Mouse (Mus musculus): ENCODE measurements at regions not wholly inside any gene's neighbourhood (a gene's known extent, or its start where the extent isn't known, plus 50 kb on each side); places are given as distances from the start of the nearest gene placed in this dataset.
"Not testable (repeated sequence)": the region's sequence is repeated elsewhere in the genome, so short reads cannot be mapped to it uniquely, and the experiment has no call there.

- Histone ChIP-seq H3K4me2 (ENCODE audit: low read depth, low read length) (no peak overlapping the region), H3K27me3 (ENCODE audit: control insufficient read depth, insufficient read depth, low read length) (no peaks in the 10 kb centered on the region), H3K36me3 (ENCODE audit: control insufficient read depth, insufficient read depth) (no peaks in the 10 kb centered on the region), H3K4me3 (ENCODE audit: low read length) (no peak overlapping the region), H3K9ac (ENCODE audit: low read length) (no peak overlapping the region), H3K27ac (ENCODE audit: low read length) (no peak overlapping the region), H3K4me1 (ENCODE audit: control insufficient read depth, insufficient read depth, low read length) (no peaks in the 10 kb centered on the region), H3K9me3 (replicated peaks; ENCODE audit: control insufficient read depth, low read length) (no peaks in the 10 kb centered on the region)
- 12% methylated on average over 4 of the region's 4 CpGs for WGBS
- ATAC-seq (replicated peaks; ENCODE audit: extremely low read depth, insufficient read depth, low FRiP score): no peak
These were observed 100.2 kb upstream of the Top1 start for GRCm38 (mm10) chr2:160545527-160545926.

DNA sequence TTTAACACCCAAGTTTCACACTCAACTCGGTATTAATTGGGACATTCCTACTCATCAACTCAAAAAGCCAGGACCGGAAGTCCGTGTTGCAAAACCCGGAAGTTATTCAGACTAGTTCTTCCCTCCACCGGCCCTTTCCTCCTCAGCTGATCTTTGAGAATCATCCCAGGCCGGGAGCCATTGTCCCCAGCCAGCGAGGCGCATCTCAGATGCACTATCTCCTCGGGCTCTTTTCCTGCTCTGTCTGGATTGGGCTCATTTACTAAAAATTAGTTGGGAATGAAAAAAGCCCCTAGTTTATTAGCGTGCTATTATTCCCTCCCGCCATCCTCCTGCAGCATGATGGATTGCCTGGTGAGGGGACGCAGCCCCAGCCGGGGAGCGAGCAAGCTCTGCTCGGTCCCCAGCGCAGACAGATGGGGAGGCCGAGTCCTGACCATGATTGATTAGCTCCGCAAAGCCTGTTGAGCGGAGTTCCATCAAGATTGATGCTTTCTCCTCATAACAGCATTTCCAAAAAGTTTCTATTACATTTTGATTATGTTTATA, 93.5 kb upstream of the Top1 start:
- ATAC-seq (replicated peaks; ENCODE audit: extremely low read depth, insufficient read depth, low FRiP score): no peak
- H3K4me2 ChIP-seq (ENCODE audit: low read depth, low read length): no peak overlapping the region
- WGBS: 71% methylated on average over 19 of the region's 19 CpGs

DNA sequence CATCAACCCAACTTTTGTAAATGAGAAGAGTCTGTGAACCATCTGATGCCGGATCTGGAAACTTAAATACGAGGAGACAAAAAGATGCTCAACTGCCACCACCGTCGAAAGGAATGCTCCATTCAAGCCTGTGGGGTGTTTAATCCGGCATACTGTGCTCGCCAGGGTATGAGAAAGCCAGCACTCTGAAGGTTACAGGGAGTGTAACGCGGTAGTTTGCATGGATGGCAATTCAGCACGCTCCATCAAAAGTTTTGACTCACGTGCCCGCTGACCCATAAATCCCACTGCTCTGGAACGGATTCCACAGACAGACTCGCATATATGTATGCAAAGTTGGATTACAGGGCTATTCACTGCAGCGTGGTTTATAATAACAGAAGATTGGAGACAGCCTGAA, 84.0 kb upstream of the Top1 start:
- no peak for ATAC-seq (replicated peaks; ENCODE audit: extremely low read depth, insufficient read depth, low FRiP score)
- 81% methylated on average over 14 of the region's 14 CpGs for WGBS
- no peak overlapping the region for H3K9ac ChIP-seq (ENCODE audit: low read length)

More for the DNA sequence above, 93.5 kb upstream of the Top1 start:
- Histone ChIP-seq H3K27me3 (ENCODE audit: control insufficient read depth, insufficient read depth, low read length) (no peaks in the 10 kb centered on the region), H3K36me3 (ENCODE audit: control insufficient read depth, insufficient read depth) (no peaks in the 10 kb centered on the region), H3K9ac (ENCODE audit: low read length) (no peak overlapping the region), H3K4me1 (ENCODE audit: control insufficient read depth, insufficient read depth, low read length) (no peaks in the 10 kb centered on the region), H3K4me3 (ENCODE audit: low read length) (no peak overlapping the region), H3K27ac (ENCODE audit: low read length) (no peak overlapping the region), H3K9me3 (replicated peaks; ENCODE audit: control insufficient read depth, low read length) (no peaks in the 10 kb centered on the region)

GRCm38 (mm10) chr2:160567813-160568212, 77.9 kb upstream of the Top1 start:
- no peak for ATAC-seq (replicated peaks; ENCODE audit: extremely low read depth, insufficient read depth, low FRiP score)
- H3K4me3 ChIP-seq (ENCODE audit: low read length): no peak overlapping the region
- H3K4me2 ChIP-seq (ENCODE audit: low read depth, low read length): no peak overlapping the region
- no peaks in the 10 kb centered on the region for H3K36me3 ChIP-seq (ENCODE audit: control insufficient read depth, insufficient read depth)
- no peak overlapping the region for H3K9ac ChIP-seq (ENCODE audit: low read length)
- 92% methylated on average over 4 of the region's 4 CpGs for WGBS
- no peaks in the 10 kb centered on the region for H3K9me3 ChIP-seq (replicated peaks; ENCODE audit: control insufficient read depth, low read length)
- no peak overlapping the region for H3K27ac ChIP-seq (ENCODE audit: low read length)
- H3K4me1 ChIP-seq (ENCODE audit: control insufficient read depth, insufficient read depth, low read length): no peaks in the 10 kb centered on the region
- H3K27me3 ChIP-seq (ENCODE audit: control insufficient read depth, insufficient read depth, low read length): no peaks in the 10 kb centered on the region

More for the DNA sequence above, 84.0 kb upstream of the Top1 start:
- H3K27ac ChIP-seq (ENCODE audit: low read length): no peak overlapping the region
- H3K27me3 ChIP-seq (ENCODE audit: control insufficient read depth, insufficient read depth, low read length): no peaks in the 10 kb centered on the region
- no peak overlapping the region for H3K4me3 ChIP-seq (ENCODE audit: low read length)
- H3K9me3 ChIP-seq (replicated peaks; ENCODE audit: control insufficient read depth, low read length): no peaks in the 10 kb centered on the region
- H3K36me3 ChIP-seq (ENCODE audit: control insufficient read depth, insufficient read depth): no peaks in the 10 kb centered on the region
- H3K4me1 ChIP-seq (ENCODE audit: control insufficient read depth, insufficient read depth, low read length): no peaks in the 10 kb centered on the region
- no peak overlapping the region for H3K4me2 ChIP-seq (ENCODE audit: low read depth, low read length)

- H3K4me1 ChIP-seq (ENCODE audit: control insufficient read depth, insufficient read depth, low read length): no peaks in the 10 kb centered on the region
- H3K36me3 ChIP-seq (ENCODE audit: control insufficient read depth, insufficient read depth): no peaks in the 10 kb centered on the region
- WGBS: 73% methylated on average over 5 of the region's 5 CpGs
- no peak overlapping the region for H3K27ac ChIP-seq (ENCODE audit: low read length)
- no peak overlapping the region for H3K4me2 ChIP-seq (ENCODE audit: low read depth, low read length)
- no peak overlapping the region for H3K4me3 ChIP-seq (ENCODE audit: low read length)
- H3K27me3 ChIP-seq (ENCODE audit: control insufficient read depth, insufficient read depth, low read length): no peaks in the 10 kb centered on the region
- no peak for ATAC-seq (replicated peaks; ENCODE audit: extremely low read depth, insufficient read depth, low FRiP score)
- no peaks in the 10 kb centered on the region for H3K9me3 ChIP-seq (replicated peaks; ENCODE audit: control insufficient read depth, low read length)
- no peak overlapping the region for H3K9ac ChIP-seq (ENCODE audit: low read length)
These were observed 76.2 kb upstream of the Top1 start for GRCm38 (mm10) chr2:160569496-160569895.

DNA sequence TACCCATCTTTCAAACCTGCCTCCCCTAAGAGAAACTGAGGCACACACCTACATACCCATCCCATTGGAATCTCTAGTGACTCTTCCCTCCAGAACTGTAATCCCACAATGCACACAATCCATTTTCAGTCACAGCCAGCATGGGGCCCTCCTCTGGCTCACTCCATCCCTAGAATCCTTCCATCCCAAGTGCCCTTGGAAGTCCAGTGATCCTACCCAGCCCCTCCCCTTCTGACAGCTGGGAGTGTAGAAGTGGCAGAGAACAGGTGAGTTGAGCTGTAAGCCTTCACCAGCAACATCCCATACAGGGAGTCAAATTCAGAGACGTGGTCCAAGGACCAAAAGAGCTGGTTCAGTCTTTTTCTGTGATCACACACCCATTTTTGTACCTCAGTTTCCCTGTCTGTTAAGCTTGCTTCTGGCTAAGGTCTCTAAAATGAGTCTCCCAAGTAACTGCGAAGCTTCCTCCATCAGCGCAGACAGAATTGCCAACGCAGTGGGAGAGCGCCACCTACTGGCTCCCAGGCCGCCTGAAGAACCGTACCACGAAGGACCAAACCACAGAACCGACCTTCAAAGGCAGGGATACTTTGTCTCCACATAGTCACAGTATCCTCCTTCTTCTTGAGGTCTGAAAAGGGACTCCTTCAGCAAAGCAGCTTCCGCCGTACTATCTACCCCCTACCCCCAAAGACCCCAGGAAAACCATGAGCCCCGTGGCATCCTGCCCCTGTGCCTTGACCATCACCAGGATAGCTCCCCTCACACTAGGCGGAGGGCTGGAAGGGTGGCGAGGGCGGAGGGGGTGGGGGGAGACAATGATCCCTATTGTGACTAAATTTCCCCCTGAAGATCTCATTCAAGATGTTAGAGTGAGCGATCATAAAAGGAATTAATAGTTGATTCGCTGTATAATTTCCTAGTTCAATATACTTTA, 67.0 kb upstream of the Top1 start:
- no peak for ATAC-seq (replicated peaks; ENCODE audit: extremely low read depth, insufficient read depth, low FRiP score)
- no peak overlapping the region for H3K4me3 ChIP-seq (ENCODE audit: low read length)
- peaks cover 5% of the 10 kb centered on the region; the same call in 1 of the 2 replicates for H3K4me1 ChIP-seq (ENCODE audit: control insufficient read depth, insufficient read depth, low read length)
- H3K9me3 ChIP-seq (replicated peaks; ENCODE audit: control insufficient read depth, low read length): no peaks in the 10 kb centered on the region
- no peak overlapping the region for H3K9ac ChIP-seq (ENCODE audit: low read length)
- H3K27me3 ChIP-seq (ENCODE audit: control insufficient read depth, insufficient read depth, low read length): peaks cover 32% of the 10 kb centered on the region
- WGBS: 10% methylated on average over 17 of the region's 17 CpGs
- H3K4me2 ChIP-seq (ENCODE audit: low read depth, low read length): no peak overlapping the region
- H3K36me3 ChIP-seq (ENCODE audit: control insufficient read depth, insufficient read depth): no peaks in the 10 kb centered on the region
- H3K27ac ChIP-seq (ENCODE audit: low read length): no peak overlapping the region

- Histone ChIP-seq H3K36me3 (ENCODE audit: control insufficient read depth, insufficient read depth) (no peaks in the 10 kb centered on the region), H3K4me3 (ENCODE audit: low read length) (no peak overlapping the region), H3K9me3 (replicated peaks; ENCODE audit: control insufficient read depth, low read length) (no peaks in the 10 kb centered on the region), H3K9ac (ENCODE audit: low read length) (no peak overlapping the region), H3K27ac (ENCODE audit: low read length) (no peak overlapping the region), H3K4me2 (ENCODE audit: low read depth, low read length) (no peak overlapping the region), H3K27me3 (ENCODE audit: control insufficient read depth, insufficient read depth, low read length) (peaks cover 36% of the 10 kb centered on the region), H3K4me1 (ENCODE audit: control insufficient read depth, insufficient read depth, low read length) (peaks cover 5% of the 10 kb centered on the region; the same call in 1 of the 2 replicates)
- 37% methylated on average over 9 of the region's 9 CpGs for WGBS
- no peak for ATAC-seq (replicated peaks; ENCODE audit: extremely low read depth, insufficient read depth, low FRiP score)
These were observed 65.4 kb upstream of the Top1 start for GRCm38 (mm10) chr2:160580250-160580649.

- Histone ChIP-seq H3K4me1 (ENCODE audit: control insufficient read depth, insufficient read depth, low read length) (peaks cover 5% of the 10 kb centered on the region; the same call in 1 of the 2 replicates), H3K27me3 (ENCODE audit: control insufficient read depth, insufficient read depth, low read length) (peaks cover 39% of the 10 kb centered on the region), H3K4me2 (ENCODE audit: low read depth, low read length) (no peak overlapping the region), H3K4me3 (ENCODE audit: low read length) (no peak overlapping the region), H3K9me3 (replicated peaks; ENCODE audit: control insufficient read depth, low read length) (no peaks in the 10 kb centered on the region), H3K9ac (ENCODE audit: low read length) (no peak overlapping the region), H3K27ac (ENCODE audit: low read length) (no peak overlapping the region), H3K36me3 (ENCODE audit: control insufficient read depth, insufficient read depth) (no peaks in the 10 kb centered on the region)
- ATAC-seq (replicated peaks; ENCODE audit: extremely low read depth, insufficient read depth, low FRiP score): no peak
- WGBS: 11% methylated on average over 9 of the region's 9 CpGs
These were observed 64.7 kb upstream of the Top1 start for GRCm38 (mm10) chr2:160581029-160581428.

DNA sequence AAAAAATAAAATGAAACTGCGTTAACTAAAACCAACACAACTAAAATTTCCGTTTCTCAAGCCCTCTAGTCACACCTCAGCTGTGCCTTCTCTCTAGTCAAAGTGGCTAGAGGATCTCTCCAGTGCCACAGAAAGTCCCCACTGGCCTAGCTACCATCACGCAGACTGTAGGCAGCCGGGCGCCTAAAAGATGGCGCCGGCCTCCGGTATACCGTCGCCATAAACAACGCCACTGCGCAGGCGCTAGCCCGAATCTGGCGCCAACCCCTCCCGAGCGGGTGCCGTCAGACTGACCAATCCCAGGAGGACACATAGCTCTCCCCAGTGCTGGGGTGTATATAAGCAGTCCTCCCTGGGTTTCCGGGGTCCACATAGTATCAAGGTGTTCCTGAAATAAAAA, 62.7 kb upstream of the Top1 start:
- H3K4me3 ChIP-seq (ENCODE audit: low read length); ATAC-seq (replicated peaks; ENCODE audit: extremely low read depth, insufficient read depth, low FRiP score); H3K9ac ChIP-seq (ENCODE audit: low read length); H3K36me3 ChIP-seq (ENCODE audit: control insufficient read depth, insufficient read depth); H3K4me2 ChIP-seq (ENCODE audit: low read depth, low read length); H3K27ac ChIP-seq (ENCODE audit: low read length); H3K4me1 ChIP-seq (ENCODE audit: control insufficient read depth, insufficient read depth, low read length); H3K9me3 ChIP-seq (replicated peaks; ENCODE audit: control insufficient read depth, low read length): not testable (repeated sequence)
- peaks cover 40% of the 10 kb centered on the region for H3K27me3 ChIP-seq (ENCODE audit: control insufficient read depth, insufficient read depth, low read length)
- 95% methylated on average over 19 of the region's 19 CpGs for WGBS

Measured in heart, embryonic 16.5 days (tissue).